Mouse (Mus musculus) spleen, adult 12 weeks (tissue): Measurements from ENCODE around the gene Greb1.
A peak's percentile ranks its signal among the peaks of the same experiment; 100 is the strongest.
"Not testable (repeated sequence)": the region's sequence is repeated elsewhere in the genome, so short reads cannot be mapped to it uniquely, and the experiment has no call there.

Experiments used
- DNase-seq: peaks from one replicate; pipeline ENCODE4 v3.0.0; 2022; ENCODE audit warnings: low spot score

Gene Greb1

GRCm38 (mm10) chr12:16761461-16761860, 39.2 kb downstream of the Greb1 start:
- DNase-seq, result no peak

- DNase-seq, result no peak
Observed at GRCm38 (mm10) chr12:16760246-16760645, 40.4 kb downstream of the Greb1 start.

- DNase-seq, result no peak
Observed at GRCm38 (mm10) chr12:16754311-16754710, 46.4 kb downstream of the Greb1 start.

- DNase-seq, result no peak
Observed at GRCm38 (mm10) chr12:16753555-16753954, 47.1 kb downstream of the Greb1 start.

GRCm38 (mm10) chr12:16753110-16753509, 47.6 kb downstream of the Greb1 start:
- DNase-seq, result no peak

GRCm38 (mm10) chr12:16752236-16752840, 48.3 kb downstream of the Greb1 start:
- no peak for DNase-seq

- no peak for DNase-seq
Observed at GRCm38 (mm10) chr12:16751609-16752008, 49.1 kb downstream of the Greb1 start.

- no peak for DNase-seq
Observed at GRCm38 (mm10) chr12:16740059-16740458, 60.6 kb downstream of the Greb1 start.

GRCm38 (mm10) chr12:16737266-16737665, 63.4 kb downstream of the Greb1 start:
- no peak for DNase-seq

- DNase-seq, result no peak
Observed at GRCm38 (mm10) chr12:16734698-16735097, 66.0 kb downstream of the Greb1 start.

- no peak for DNase-seq
Observed at GRCm38 (mm10) chr12:16734009-16734408, 66.7 kb downstream of the Greb1 start.

- no peak for DNase-seq
Observed at GRCm38 (mm10) chr12:16731121-16731741, 69.5 kb downstream of the Greb1 start.

- DNase-seq, result no peak
Observed at GRCm38 (mm10) chr12:16730196-16730595, 70.5 kb downstream of the Greb1 start.

- DNase-seq, result no peak
Observed at GRCm38 (mm10) chr12:16728221-16728620, 72.5 kb downstream of the Greb1 start.

GRCm38 (mm10) chr12:16726229-16726628, 74.5 kb downstream of the Greb1 start:
- no peak for DNase-seq

- DNase-seq, result no peak
Observed at GRCm38 (mm10) chr12:16723601-16724000, 77.1 kb downstream of the Greb1 start.

- peak; percentile 11 for DNase-seq
Observed at GRCm38 (mm10) chr12:16718660-16719315, 81.9 kb downstream of the Greb1 start.

GRCm38 (mm10) chr12:16717653-16718052, 83.0 kb downstream of the Greb1 start:
- DNase-seq, result no peak

- no peak for DNase-seq
Observed at GRCm38 (mm10) chr12:16714616-16715015, 86.1 kb downstream of the Greb1 start.

- DNase-seq, result no peak
Observed at GRCm38 (mm10) chr12:16698691-16699090, 102.0 kb downstream of the Greb1 start.

GRCm38 (mm10) chr12:16696146-16696545, 104.5 kb downstream of the Greb1 start:
- DNase-seq, result no peak

- not testable (repeated sequence) for DNase-seq
Observed at GRCm38 (mm10) chr12:16695252-16695651, 105.4 kb downstream of the Greb1 start.

- no peak for DNase-seq
Observed at GRCm38 (mm10) chr12:16694783-16695182, 105.9 kb downstream of the Greb1 start.
